Mouse (Mus musculus): ENCODE measurements around the gene Fbxl17.

Gene Fbxl17

GRCm38 (mm10) chr17:63209151-63209550 lies 290.7 kb downstream of the Fbxl17 start:
- no peak for DNase-seq (ENCODE audit: low read depth)

- DNase-seq (ENCODE audit: low read depth): no peak
These were observed 291.5 kb downstream of the Fbxl17 start for GRCm38 (mm10) chr17:63208346-63208745.

- no peak for DNase-seq (ENCODE audit: low read depth)
These were observed 292.1 kb downstream of the Fbxl17 start for GRCm38 (mm10) chr17:63207714-63208113.

- DNase-seq (ENCODE audit: low read depth): no peak
These were observed 294.5 kb downstream of the Fbxl17 start for GRCm38 (mm10) chr17:63205316-63205715.

GRCm38 (mm10) chr17:63203582-63204190 lies 296.1 kb downstream of the Fbxl17 start:
- DNase-seq (ENCODE audit: low read depth): no peak

GRCm38 (mm10) chr17:63198703-63199102 lies 301.1 kb downstream of the Fbxl17 start:
- DNase-seq (ENCODE audit: low read depth): no peak

- DNase-seq (ENCODE audit: low read depth): no peak
These were observed 304.3 kb downstream of the Fbxl17 start for GRCm38 (mm10) chr17:63195496-63195895.

GRCm38 (mm10) chr17:63193196-63193595 lies 306.6 kb downstream of the Fbxl17 start:
- DNase-seq (ENCODE audit: low read depth): no peak

GRCm38 (mm10) chr17:63191345-63191744 lies 308.5 kb downstream of the Fbxl17 start:
- DNase-seq (ENCODE audit: low read depth): no peak

GRCm38 (mm10) chr17:63189274-63189673 lies 310.5 kb downstream of the Fbxl17 start:
- DNase-seq (ENCODE audit: low read depth): no peak

- no peak for DNase-seq (ENCODE audit: low read depth)
These were observed 314.3 kb downstream of the Fbxl17 start for GRCm38 (mm10) chr17:63185531-63185930.

- DNase-seq (ENCODE audit: low read depth): no peak
These were observed 314.8 kb downstream of the Fbxl17 start for GRCm38 (mm10) chr17:63184844-63185504.

GRCm38 (mm10) chr17:63183431-63183830 lies 316.4 kb downstream of the Fbxl17 start:
- DNase-seq (ENCODE audit: low read depth): no peak

- no peak for DNase-seq (ENCODE audit: low read depth)
These were observed 318.2 kb downstream of the Fbxl17 start for GRCm38 (mm10) chr17:63181661-63182060.

- DNase-seq (ENCODE audit: low read depth): no peak
These were observed 319.8 kb downstream of the Fbxl17 start for GRCm38 (mm10) chr17:63180042-63180441.

GRCm38 (mm10) chr17:63178331-63178730 lies 321.5 kb downstream of the Fbxl17 start:
- DNase-seq (ENCODE audit: low read depth): no peak

GRCm38 (mm10) chr17:63176411-63176810 lies 323.4 kb downstream of the Fbxl17 start:
- no peak for DNase-seq (ENCODE audit: low read depth)

GRCm38 (mm10) chr17:63172697-63173096 lies 327.1 kb downstream of the Fbxl17 start:
- no peak for DNase-seq (ENCODE audit: low read depth)

- DNase-seq (ENCODE audit: low read depth): no peak
These were observed 327.8 kb downstream of the Fbxl17 start for GRCm38 (mm10) chr17:63171890-63172491.

- DNase-seq (ENCODE audit: low read depth): no peak
These were observed 328.6 kb downstream of the Fbxl17 start for GRCm38 (mm10) chr17:63171264-63171663.

- no peak for DNase-seq (ENCODE audit: low read depth)
These were observed 331.6 kb downstream of the Fbxl17 start for GRCm38 (mm10) chr17:63168019-63168788.

- no peak for DNase-seq (ENCODE audit: low read depth)
These were observed 332.6 kb downstream of the Fbxl17 start for GRCm38 (mm10) chr17:63167248-63167647.

GRCm38 (mm10) chr17:63166692-63167091 lies 333.1 kb downstream of the Fbxl17 start:
- no peak for DNase-seq (ENCODE audit: low read depth)
